Mouse (Mus musculus): ENCODE results near the gene Ube2g2. TPM values are rescaled to one million over a fixed set of nuclear protein-coding genes. Genes with fewer than 3 reads are reported as not detected.

The Ube2g2 gene
- total RNA-seq (2014; fragmentation: Nextera tagmentation) (39.4 and 43.2 TPM in 2 replicates), total RNA-seq (2017) (48.1 and 50.7 TPM in 2 replicates)

- ATAC-seq (replicated peaks; ENCODE audit: low FRiP score, low TSS enrichment, poor library complexity, severe bottlenecking) = peak; percentile 85
Observed at GRCm38 (mm10) chr10:77622055-77622988, at the start of gene Ube2g2. Gene Ube2g2, plus strand, starts transcription at chr10:77622275.

GRCm38 (mm10) chr10:77573162-77573561 lies 48.9 kb upstream of the Ube2g2 start:
- no peak for ATAC-seq (replicated peaks; ENCODE audit: low FRiP score, low TSS enrichment, poor library complexity, severe bottlenecking)

- no peak for ATAC-seq (replicated peaks; ENCODE audit: low FRiP score, low TSS enrichment, poor library complexity, severe bottlenecking)
Observed at GRCm38 (mm10) chr10:77580027-77580920, 41.8 kb upstream of the Ube2g2 start.

GRCm38 (mm10) chr10:77581023-77581407 lies 41.1 kb upstream of the Ube2g2 start:
- ATAC-seq (replicated peaks; ENCODE audit: low FRiP score, low TSS enrichment, poor library complexity, severe bottlenecking) = no peak

- ATAC-seq (replicated peaks; ENCODE audit: low FRiP score, low TSS enrichment, poor library complexity, severe bottlenecking) = peak; percentile 84
Observed at GRCm38 (mm10) chr10:77581408-77582284, 40.4 kb upstream of the Ube2g2 start, which contains the start of gene Pttg1ip. Gene Pttg1ip, plus strand, starts transcription at chr10:77581720.

GRCm38 (mm10) chr10:77582285-77582618 lies 39.8 kb upstream of the Ube2g2 start:
- ATAC-seq (replicated peaks; ENCODE audit: low FRiP score, low TSS enrichment, poor library complexity, severe bottlenecking) = 0 out of 2 replicates have a peak, but pooled peaks have one; percentile 0

GRCm38 (mm10) chr10:77583795-77584422 lies 38.2 kb upstream of the Ube2g2 start:
- ATAC-seq (replicated peaks; ENCODE audit: low FRiP score, low TSS enrichment, poor library complexity, severe bottlenecking) = peak; percentile 65

- no peak for ATAC-seq (replicated peaks; ENCODE audit: low FRiP score, low TSS enrichment, poor library complexity, severe bottlenecking)
Observed at GRCm38 (mm10) chr10:77586637-77587036, 35.4 kb upstream of the Ube2g2 start.

GRCm38 (mm10) chr10:77587091-77587775 lies 34.8 kb upstream of the Ube2g2 start:
- no peak for ATAC-seq (replicated peaks; ENCODE audit: low FRiP score, low TSS enrichment, poor library complexity, severe bottlenecking)

GRCm38 (mm10) chr10:77588036-77588435 lies 34.0 kb upstream of the Ube2g2 start:
- ATAC-seq (replicated peaks; ENCODE audit: low FRiP score, low TSS enrichment, poor library complexity, severe bottlenecking) = no peak

GRCm38 (mm10) chr10:77589117-77589516 lies 33.0 kb upstream of the Ube2g2 start:
- ATAC-seq (replicated peaks; ENCODE audit: low FRiP score, low TSS enrichment, poor library complexity, severe bottlenecking) = no peak

GRCm38 (mm10) chr10:77589749-77590148 lies 32.3 kb upstream of the Ube2g2 start:
- no peak for ATAC-seq (replicated peaks; ENCODE audit: low FRiP score, low TSS enrichment, poor library complexity, severe bottlenecking)

- peak; percentile 92 for ATAC-seq (replicated peaks; ENCODE audit: low FRiP score, low TSS enrichment, poor library complexity, severe bottlenecking)
Observed at GRCm38 (mm10) chr10:77590812-77591211, 31.3 kb upstream of the Ube2g2 start.

- ATAC-seq (replicated peaks; ENCODE audit: low FRiP score, low TSS enrichment, poor library complexity, severe bottlenecking) = no peak
Observed at GRCm38 (mm10) chr10:77591546-77591945, 30.5 kb upstream of the Ube2g2 start.

GRCm38 (mm10) chr10:77596060-77596459 lies 26.0 kb upstream of the Ube2g2 start:
- ATAC-seq (replicated peaks; ENCODE audit: low FRiP score, low TSS enrichment, poor library complexity, severe bottlenecking) = no peak

GRCm38 (mm10) chr10:77603021-77603420 lies 19.1 kb upstream of the Ube2g2 start:
- ATAC-seq (replicated peaks; ENCODE audit: low FRiP score, low TSS enrichment, poor library complexity, severe bottlenecking) = no peak

GRCm38 (mm10) chr10:77604111-77604510 lies 18.0 kb upstream of the Ube2g2 start:
- no peak for ATAC-seq (replicated peaks; ENCODE audit: low FRiP score, low TSS enrichment, poor library complexity, severe bottlenecking)

- no peak for ATAC-seq (replicated peaks; ENCODE audit: low FRiP score, low TSS enrichment, poor library complexity, severe bottlenecking)
Observed at GRCm38 (mm10) chr10:77604958-77605357, 17.1 kb upstream of the Ube2g2 start.

Data from megakaryocyte-erythroid progenitor cell, adult 5-6 weeks (primary cell).